Mouse (Mus musculus) gastrocnemius, adult 8-10 months (tissue): ENCODE data around the gene Tmem273. TPM values are rescaled to one million over a fixed set of nuclear protein-coding genes. Genes with fewer than 3 reads are reported as not detected.

Experiments
- DNase-seq, 2 experiments: peaks; one replicate each; pipeline ENCODE4 v3.0.0; 2022; ENCODE audit warnings: low spot score in 2 of 2
- total RNA-seq, 4 experiments: library from RNA; stranded (reverse); gene quantifications; 2 replicates each; pipeline ENCODE4 v1.2.4; 2022

The Tmem273 gene
- total RNA-seq, 4 experiments from 2014 or later, result not detected

GRCm38 (mm10) chr14:32859831-32860569 is 74.2 kb downstream of the Tmem273 start:
- no peak for DNase-seq

GRCm38 (mm10) chr14:32861149-32861581 is 75.4 kb downstream of the Tmem273 start:
- peak; percentile 9 to 27 for DNase-seq

- DNase-seq, result no peak
Measured at GRCm38 (mm10) chr14:32861656-32862055, 75.9 kb downstream of the Tmem273 start.

- no peak for DNase-seq
Measured at GRCm38 (mm10) chr14:32865331-32865730, 79.6 kb downstream of the Tmem273 start.

Other genes with a start within 250 kb of the Tmem273 start
- gene Prrxl1, start 186.6 kb upstream of the Tmem273 start, total RNA-seq, result not detected
- gene 3425401B19Rik, start 100.7 kb upstream of the Tmem273 start, total RNA-seq, result 100 to 1,000 TPM; 314 to 378 (median 368) TPM
- gene Fam170b, start 48.0 kb downstream of the Tmem273 start, total RNA-seq, result under 1 TPM in 2 of 4 experiments, not detected in 2; 0.10 to 0.16 TPM
- 1 to 10 TPM; 1.5 to 3.6 (median 2.1) TPM for gene Vstm4, start 70.8 kb downstream of the Tmem273 start, total RNA-seq
- under 1 TPM in 1 of 4 experiments, not detected in 3; 0.31 TPM for gene Lrrc18, start 205.4 kb downstream of the Tmem273 start, total RNA-seq